Mouse (Mus musculus) kidney, adult 11 months (tissue): ENCODE data around the gene Ptgfrn.

Source experiments
- DNase-seq: peaks from one replicate; pipeline ENCODE4 v3.0.0; 2022

Ptgfrn gene

DNA sequence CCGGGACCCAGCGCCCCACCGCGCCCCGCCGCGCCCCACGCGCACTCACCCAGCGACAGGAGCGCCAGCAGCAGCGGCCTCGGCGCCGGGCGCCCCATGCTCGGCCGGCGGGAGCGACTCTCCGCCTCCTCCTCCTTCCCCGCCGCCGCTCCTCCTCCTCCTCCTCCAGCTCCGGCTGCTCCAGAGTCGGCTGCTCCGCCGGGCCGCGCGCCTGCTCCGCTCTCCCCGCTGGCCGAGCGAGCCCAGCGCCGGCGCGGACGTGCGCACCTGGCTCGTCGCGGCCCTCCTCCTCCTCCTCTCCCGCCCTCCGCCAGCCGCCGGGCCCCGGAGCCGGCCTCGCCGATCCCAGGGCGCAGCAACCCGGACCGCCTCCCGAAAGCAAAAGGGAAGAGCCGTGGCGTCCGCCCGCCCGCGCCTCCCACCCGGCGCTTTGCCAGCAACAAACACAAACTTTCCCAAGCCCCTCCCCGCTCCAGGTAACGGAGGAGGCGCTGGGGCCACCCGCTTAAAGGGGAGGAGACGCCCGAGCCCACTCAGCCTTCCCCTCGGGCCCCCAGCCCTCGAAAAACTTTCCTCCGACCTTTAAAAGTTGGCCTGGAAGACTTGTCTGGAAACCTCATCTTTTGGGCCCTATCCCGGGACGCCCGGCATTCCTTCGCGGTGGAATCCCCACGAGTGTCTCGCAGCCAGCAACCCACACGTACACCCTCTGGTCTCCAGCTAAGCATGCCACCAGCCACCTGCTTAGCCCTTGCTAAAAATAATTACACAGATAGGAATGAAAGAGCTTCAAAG lies at the start of gene Ptgfrn:
Gene Ptgfrn, minus strand, starts transcription at position 236 of the 795 bp plus-strand sequence.
- peak; percentile 54 for DNase-seq

DNA sequence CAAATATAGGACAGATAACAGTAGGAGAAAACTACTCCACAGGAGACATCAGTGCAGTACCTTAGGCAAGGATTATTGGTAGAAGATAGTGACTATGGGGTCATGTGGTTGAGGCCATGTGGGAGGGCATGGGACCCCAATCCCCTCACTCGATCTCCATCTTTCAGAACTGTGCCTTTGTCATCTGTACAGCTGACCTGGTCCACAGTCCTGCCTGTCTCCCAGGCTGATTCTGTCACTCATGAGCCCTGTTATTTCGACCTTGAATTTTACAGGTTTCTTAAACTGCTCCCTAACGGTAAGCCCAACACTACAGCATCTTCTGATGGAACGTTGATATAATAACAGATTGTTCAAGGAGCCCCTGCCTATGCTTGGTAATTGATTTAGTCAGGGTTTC lies 49.6 kb upstream of the Ptgfrn start:
- no peak for DNase-seq

DNA sequence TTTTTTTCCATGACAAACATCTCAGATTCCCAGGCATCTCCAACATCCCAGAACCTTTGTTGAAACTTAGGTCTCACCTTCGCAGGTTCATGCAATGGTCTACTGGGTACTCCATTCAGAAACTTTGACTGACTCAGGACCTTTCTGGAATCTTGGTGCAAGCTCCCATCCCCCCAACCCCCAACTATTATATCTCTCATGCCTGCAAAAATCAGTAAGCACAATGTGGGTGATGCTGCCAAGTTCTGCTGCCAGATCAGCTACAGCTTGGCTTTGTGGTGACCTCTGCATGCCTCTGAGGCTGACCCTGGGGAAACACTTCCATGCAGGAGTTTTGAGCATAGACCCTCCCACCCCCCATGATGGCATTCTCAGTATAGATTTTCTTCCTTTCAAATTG lies 44.0 kb upstream of the Ptgfrn start:
- DNase-seq: no peak

DNA sequence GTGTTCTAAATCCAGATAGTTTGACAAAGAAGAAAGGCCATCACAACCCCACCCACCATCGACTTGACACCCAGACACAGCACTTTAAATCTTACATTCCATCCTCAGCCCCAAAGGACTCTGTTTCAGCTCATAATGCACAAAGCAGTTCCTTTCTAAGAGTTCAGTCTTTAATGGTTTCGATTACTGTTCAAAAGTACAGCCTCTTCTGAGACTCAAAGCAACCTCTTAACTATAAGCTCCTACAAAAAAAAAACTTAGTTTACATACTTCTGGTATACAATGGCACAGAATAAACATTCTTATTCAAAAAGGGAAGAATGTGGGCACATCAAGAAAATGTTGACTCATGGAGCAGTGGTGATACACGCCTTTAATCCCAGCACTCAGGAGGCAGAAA lies 43.3 kb upstream of the Ptgfrn start:
- no peak for DNase-seq

DNA sequence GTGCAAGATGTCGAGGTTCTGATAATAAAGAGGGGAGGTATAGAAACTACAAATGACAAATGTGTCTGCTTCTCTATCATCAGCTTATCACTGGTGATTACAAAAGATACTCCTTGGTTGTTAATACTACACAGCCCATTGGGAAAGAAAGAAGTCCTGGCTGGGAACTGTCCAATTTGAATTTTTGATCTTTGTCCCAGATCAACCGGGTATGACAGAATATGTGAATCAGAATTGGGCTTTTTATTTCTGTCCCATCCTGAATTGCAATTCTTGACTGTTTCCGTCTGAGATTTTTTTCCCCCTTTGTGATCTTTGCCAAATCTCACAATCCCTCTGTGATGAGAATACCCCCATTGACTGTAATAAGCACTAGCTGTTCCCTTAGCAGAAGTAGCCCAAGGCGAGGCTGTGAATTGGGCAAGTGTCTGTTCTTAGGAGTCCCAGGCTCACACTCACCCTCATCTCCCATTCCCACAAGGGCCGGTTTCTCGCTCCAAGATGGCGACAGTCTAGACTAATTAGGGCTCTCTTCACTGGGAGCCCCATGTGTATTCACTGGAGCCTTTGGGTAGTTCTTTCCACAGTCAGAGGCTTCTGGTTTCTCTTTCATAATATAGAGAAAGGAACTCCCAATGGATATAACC lies 36.2 kb upstream of the Ptgfrn start:
- DNase-seq: no peak

DNA sequence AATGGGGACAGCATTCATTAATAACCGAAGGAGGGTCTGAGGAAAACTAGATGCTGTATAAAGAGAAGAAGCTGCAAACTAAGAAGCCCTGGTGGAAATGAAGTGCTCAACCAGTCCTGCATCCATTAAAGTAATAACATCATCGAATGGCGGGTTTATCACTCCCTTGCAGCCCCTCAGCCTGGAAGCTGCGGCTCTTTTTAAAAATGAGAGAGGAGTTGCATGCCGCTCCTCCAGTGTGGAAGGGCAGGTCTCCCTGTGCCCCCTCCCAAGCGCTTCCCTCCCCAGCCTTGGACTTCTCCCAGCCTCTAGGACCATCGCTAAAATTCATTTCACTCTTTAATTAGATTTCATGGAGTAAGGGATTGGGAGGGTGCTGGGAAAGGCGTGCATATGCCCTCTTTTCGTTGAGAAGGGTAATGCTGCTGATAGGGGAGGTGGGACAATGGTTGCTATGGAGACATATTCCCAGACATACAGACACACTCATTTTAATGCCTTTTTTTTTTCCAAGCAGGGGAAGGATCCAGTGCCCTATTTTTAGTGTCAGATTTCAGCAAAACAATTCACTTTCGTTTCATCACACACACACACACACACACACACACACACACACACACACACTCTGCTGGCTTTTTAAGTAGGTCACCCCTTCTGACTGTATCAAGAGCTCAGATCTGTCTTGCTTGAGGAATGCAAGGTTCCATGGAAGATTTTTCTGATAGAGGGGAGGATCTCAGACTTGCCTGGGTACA lies 35.4 kb upstream of the Ptgfrn start:
- no peak for DNase-seq

DNA sequence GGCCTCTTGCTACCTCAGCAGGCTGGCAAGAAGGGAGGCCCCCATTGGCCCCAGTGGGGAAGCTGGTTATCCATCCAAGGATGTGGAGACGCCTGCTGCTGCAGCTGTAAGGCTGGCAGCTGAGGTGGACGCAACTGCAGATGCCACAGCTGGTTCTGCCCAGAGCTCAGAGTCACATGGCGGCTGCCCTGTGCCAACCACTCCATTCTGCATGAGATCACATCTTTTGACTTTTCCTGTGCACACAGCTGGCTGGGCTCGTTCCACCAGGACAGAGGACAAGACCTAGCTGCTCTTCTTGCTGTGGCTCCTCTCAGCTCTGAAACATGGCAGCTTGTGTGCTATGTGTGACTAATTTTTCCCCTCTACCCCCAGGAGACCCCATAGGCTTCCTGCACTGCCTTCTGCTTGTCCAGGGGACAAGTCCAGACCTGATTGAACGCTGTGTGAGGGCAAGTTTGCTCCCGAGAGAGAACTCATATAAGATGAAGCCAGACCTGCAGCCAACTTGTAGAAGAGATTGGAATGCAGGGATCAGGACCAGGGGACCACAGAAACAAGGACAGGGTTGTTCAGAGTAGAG lies 34.4 kb upstream of the Ptgfrn start:
- DNase-seq: no peak

DNA sequence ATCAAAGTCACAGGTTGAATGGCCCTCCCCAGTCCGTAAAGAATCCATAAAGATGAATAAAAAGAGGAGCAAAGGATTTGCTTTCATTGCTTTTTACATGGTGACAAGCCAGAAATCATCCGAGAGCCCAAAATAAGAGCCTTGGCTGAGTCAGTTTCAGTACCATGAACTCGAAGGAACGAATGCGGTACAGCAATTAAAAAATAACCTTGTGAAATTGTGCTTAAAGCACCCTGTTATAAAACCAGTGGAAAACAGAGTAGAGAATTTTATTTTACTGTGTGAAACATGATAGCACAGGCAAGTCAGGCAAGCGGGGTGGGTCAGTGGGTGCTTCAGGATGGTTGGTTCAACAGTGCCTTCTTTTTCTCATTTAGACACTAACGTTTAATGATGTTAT lies 33.4 kb upstream of the Ptgfrn start:
- no peak for DNase-seq

DNA sequence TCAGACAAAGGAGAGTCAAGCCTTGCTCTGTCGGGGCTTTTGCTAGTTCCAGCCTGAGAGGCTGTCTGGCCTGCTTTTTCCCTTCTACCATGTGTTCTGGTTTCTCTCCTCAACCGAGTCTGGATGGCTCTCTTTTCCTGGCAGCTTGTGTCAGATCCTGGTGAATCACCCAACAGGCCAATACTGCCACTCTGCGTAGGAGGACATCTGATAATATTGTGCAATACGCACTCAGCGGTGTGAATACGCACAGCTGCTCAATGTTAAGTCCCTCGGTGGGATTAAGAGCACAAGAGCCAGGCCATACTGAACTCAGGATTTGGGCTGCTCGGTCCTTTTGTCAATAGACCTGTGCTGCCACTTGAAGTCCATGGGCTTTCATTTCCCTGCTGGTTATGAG lies 31.8 kb upstream of the Ptgfrn start:
- no peak for DNase-seq

DNA sequence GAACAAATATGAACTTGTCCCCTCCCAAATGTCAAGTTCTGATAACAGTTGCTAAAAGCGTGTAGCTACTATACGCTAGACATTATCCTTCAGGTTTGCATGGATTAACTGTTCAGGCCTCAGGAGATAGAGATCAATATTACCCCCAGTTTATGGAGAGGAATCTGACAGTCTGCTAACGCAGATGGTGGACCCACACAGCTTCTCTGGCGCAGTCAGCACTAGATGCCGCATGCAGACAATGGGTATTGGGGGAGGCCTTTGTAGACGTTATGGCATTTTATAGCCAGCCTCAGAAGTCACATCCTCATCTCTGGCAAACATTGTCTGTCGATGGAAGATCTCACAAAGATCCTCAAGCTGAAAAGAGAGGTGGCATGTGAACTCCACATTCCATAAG lies 29.9 kb upstream of the Ptgfrn start:
- DNase-seq: no peak

DNA sequence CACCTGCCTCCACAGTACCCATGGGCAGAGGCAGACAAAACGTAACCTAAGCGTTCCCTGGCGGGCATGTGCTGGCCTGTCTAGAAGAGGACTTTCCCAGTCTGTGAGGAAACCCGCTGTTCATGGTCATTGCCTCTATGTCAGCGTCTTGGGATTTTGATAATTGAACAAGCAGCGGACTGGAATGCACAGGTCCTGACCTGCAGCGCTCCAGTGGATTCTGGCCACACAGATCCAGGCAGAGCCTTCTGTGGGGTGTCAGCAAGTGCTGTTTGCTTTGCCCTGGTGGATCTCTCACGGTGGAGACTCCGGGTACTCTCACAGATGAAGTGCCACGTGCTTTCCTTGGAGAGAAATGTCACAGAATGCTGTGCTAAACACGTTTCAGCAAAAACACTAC lies 26.4 kb upstream of the Ptgfrn start:
- DNase-seq: peak; percentile 25

DNA sequence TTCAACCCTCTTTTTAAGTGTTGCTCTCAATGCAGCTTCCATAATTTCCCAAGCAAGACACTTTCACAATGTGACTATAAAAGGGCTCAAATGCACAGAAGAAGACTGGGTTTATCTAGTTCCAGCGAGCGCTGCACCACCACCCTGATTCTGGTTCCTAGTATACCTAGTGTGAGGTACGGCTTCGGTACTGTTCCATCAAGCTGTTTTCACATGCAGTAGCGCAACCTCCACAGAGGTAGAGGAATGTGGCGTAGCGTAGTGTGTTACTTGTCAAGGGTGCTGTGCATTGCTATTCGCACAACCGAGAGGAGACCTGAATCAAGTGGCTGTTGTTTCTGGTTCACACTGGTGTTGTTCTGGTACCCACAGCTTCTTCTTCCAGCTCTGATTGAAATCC lies 24.8 kb upstream of the Ptgfrn start:
- DNase-seq: no peak

DNA sequence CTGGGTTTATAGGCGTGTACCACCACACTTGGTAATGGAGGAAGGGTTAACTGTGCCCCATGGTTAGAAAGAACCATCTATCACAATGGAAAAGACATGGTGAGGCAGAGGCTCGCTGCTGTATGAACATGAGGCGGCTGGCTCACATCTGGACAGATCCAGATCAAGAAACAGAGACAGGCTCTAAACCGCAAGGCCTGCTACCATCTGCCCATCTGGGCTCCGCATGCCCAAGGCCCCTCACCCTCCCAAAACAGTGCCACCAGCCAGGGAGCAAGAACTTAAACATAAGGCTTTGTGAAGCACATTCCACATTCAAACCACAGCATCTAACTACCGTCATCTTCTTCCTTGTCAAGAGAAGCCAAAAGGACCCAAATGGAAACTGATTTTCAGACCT lies 22.9 kb upstream of the Ptgfrn start:
- no peak for DNase-seq

DNA sequence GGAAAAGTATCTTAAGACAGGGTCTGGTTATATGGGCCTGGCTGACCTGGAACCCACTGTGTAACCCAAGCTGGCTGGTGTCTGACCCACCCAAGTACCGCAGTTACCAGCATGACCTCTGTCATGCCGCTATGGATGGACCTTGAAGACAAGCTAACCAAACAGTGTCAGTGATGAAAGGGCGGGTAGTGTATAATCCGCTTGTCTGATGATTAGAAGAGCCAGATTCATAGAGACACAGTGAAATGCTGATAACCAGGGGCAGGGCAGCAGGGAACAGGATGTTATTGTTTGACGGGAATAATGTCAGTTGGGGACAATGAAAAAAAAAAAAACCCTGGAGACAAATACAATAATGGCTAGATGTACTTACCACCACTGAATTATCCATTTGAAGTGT lies 21.7 kb upstream of the Ptgfrn start:
- no peak for DNase-seq

DNA sequence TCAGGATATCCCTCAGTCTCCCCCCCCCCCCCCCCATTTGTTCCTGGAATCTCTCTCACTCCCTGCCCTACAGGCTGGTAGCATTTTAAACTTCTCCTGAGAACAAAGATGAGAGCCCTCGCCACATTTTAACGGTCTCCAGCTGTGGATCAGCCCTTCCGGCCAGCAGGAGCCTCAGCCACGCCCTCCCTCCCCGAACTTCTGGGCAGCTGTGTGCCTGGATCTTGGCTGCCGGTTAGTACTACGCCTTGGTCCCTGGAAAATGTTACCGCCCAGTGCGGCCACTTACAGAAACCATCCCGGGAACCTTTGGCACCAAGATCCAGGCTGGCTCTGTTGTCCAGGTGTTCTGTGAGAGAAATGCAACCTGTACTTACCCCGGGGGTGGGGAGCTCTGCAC lies 20.4 kb upstream of the Ptgfrn start:
- DNase-seq: no peak

DNA sequence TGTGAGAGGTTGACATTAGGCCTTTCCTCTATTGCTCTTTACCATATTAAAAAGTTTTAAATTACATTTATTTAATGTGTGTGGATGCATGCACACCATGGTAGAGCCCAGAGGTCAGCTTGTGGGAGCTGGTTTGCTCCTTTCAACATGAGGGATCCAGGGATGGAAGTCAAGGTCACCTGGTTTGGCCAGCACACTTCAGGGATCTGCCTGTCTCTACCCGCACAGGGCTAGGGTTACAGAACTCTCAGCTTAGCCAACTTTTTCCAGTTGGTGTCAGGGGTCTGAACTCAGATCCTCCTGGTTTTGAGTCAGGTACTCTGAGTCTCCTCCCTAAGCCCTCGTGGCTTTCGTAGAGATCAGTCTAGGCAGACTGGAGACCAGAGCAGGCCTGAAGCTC lies 19.5 kb upstream of the Ptgfrn start:
- DNase-seq: no peak

DNA sequence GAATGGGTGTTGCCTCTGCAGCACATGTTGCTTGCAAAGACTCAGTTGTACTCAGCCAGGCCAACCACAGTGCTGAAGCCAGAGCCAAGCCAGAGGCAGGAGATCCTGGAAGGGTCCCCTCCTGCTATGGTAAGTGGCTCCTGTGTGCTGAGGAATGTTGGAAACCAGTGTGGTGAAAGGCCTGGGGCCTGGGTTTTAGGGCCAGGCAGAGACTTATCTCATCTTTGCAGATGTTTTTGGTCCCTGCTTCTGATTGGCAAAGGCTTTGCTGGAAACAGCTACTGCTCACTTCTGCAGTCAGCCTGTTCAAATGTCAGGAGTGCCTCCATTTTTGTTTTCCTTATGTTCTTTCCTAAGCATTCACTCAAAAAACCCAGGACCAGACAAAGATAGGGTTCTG lies 19.0 kb upstream of the Ptgfrn start:
- DNase-seq: no peak

DNA sequence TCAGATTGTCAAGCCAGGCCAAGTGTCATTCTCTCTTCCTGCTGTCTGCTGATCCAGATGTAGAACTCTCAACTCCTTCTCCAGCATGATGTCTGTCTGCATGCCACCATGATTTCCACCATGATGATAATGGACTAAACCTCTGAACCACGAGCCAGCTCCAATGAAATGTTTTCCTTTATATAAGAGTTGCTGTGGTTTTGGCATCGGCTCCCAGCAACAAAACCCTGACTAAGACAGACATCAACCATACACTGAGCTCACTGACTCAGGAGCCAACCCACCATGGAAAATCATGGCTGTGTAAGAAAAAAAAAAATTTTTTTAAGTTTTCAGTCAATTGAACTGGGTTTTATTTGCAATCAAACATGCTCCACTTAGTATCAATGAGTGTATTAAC lies 17.7 kb upstream of the Ptgfrn start:
- DNase-seq: no peak

DNA sequence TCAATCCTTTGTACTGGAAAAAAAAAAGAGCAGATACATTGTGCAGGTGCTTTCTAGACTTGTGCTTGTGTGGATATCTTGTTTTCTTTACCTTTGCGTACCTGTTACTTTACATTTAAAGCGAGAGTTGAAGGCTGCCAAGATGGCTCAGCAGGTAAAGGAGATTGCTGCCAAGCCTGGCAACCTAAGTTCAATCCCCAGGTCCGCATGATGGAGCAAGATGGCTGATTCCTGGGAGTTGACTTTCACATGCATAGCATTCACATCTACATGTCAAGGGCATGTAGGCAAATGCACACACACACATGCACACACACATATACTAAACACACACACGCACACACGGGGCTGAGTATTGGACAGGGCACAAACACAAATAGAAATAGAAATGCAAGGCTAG lies 14.6 kb upstream of the Ptgfrn start:
- DNase-seq: no peak

DNA sequence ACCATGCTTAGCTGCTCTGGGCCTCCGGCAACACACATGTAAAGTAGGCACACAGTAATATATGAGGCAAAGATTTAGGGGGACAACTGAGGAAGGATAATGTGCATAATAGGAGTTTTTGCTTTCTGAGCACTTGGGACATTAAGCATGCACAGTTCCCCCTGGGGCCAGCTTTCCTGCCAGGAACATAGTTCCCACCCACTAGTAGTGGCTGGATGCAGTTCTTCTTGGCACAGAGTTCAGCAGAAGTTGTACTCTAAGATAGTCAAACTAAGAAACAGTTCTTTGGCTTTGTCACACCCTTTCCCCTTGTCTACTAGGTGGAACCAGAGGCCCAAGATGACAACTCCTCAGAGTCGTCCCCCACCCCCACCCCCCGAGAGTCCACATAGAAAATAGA lies 12.4 kb upstream of the Ptgfrn start:
- no peak for DNase-seq

DNA sequence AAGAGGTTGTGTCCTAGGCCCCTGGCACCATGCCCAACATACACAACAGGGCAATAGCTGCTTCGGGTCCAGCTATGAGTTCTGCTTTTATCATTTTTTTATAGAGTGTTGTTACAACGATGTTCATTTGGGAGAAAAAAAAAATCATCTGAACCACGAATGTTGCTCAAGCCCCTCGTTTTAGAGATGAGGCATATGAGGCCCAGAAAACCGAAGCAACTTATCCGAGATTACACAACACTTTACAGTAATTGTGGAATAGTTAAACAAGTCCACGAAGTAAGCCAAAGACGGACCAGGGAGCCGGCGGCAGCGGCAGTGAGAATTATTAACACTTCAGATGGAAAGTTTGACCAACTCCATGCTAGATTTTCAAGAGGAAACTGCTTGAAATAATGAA lies 7.7 kb upstream of the Ptgfrn start:
- DNase-seq: no peak

DNA sequence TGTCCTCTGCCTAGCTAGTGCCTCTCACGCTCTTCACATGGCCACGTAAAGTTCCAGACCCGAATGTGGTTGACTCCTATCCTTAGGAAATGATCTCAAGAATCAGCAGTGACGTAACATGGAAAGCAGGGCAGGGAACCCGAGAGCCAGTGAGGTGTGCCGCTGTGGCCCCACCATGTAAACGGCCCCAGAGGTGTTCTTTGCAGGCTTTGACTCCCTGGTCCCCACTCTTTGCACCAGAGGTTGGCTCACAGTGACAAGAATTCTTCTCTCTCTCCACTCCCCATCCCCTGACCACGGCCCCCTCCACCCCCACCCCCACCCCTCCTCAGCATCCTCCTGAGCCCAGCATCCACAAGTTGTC lies 7.3 kb upstream of the Ptgfrn start:
- DNase-seq: no peak

DNA sequence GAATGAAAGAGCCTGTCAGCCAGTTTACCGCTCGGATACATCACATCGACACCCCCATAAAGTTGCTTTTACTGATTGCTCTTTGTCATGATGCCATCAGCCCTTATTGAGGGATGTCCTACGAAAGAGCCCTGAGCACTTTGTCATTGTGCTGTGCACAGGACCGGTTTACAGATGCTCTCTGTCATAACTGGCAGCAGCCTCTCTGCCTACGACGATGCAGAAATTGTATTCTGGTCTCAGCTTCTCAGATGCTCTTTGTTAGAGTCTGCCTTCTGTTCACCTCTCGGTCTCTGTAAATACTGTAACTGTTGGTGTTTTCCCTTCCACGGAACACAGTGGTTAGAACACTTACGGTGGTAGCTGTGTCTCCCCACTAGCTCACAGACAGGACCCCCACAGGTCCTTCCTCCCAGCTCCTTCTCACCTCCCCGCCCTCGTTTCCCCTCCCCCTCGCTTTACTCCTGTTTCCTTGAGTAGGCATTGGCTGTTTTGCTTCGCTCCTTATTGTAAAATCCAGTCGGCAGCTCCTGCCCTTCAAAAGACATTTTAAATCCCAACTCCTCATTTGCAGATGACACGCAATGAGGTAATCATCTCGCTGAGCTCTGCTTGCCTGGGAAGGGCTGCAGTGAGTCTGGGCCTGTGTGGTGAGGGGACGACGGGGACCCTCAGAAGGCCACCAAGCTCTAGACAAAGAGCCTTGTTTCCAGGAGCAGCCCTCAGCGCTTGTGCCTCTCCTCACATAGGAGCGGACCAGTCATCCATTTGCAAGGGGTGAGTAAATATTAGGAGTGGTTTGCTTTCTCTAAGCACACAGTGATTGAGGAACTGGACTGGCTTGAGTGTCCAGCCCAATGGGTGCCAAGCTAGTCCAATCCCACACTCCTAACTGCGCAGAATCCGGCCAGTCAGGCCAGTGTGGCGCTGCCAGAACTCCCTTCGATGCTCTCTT lies 6.6 kb upstream of the Ptgfrn start:
- no peak for DNase-seq
